Mouse (Mus musculus): Measurements from ENCODE around the gene Zfp119b. TPM values are rescaled to one million over a fixed set of nuclear protein-coding genes. Genes with fewer than 3 reads are reported as not detected.

Gene Zfp119b
- polyA plus RNA-seq, 1 experiment from 2014 or later, result 6.1 TPM

Other genes with a start within 250 kb of the Zfp119b start
- gene Pot1b, start 236.9 kb downstream of the Zfp119b start, polyA plus RNA-seq (2014; fragmentation: Nextera tagmentation; extraction: Ambion mirVana), result 7.3 and 8.3 TPM in 2 replicates
- gene Adgre4, start 199.5 kb downstream of the Zfp119b start, polyA plus RNA-seq (2014; fragmentation: Nextera tagmentation; extraction: Ambion mirVana), result 0.08 and 0.29 TPM in 2 replicates
- gene Zfp119a, start 70.6 kb downstream of the Zfp119b start, polyA plus RNA-seq (2014; fragmentation: Nextera tagmentation; extraction: Ambion mirVana), result 7.9 and 8.2 TPM in 2 replicates
- 15.5 and 15.7 TPM in 2 replicates for gene Zfp959, start 57.4 kb downstream of the Zfp119b start, polyA plus RNA-seq (2014; fragmentation: Nextera tagmentation; extraction: Ambion mirVana)
- 2.1 and 2.3 TPM in 2 replicates for gene Ebi3, start 3.1 kb upstream of the Zfp119b start, polyA plus RNA-seq (2014; fragmentation: Nextera tagmentation; extraction: Ambion mirVana)
- 19.2 and 25.1 TPM in 2 replicates for gene Yju2, start 9.6 kb upstream of the Zfp119b start, polyA plus RNA-seq (2014; fragmentation: Nextera tagmentation; extraction: Ambion mirVana)
- gene Shd, start 21.0 kb upstream of the Zfp119b start, polyA plus RNA-seq (2014; fragmentation: Nextera tagmentation; extraction: Ambion mirVana), result 89.7 and 95.3 TPM in 2 replicates
- gene Fsd1, start 37.0 kb upstream of the Zfp119b start, polyA plus RNA-seq (2014; fragmentation: Nextera tagmentation; extraction: Ambion mirVana), result 68.3 and 86.8 TPM in 2 replicates
- 5.4 and 6.3 TPM in 2 replicates for gene Stap2, start 56.1 kb upstream of the Zfp119b start, polyA plus RNA-seq (2014; fragmentation: Nextera tagmentation; extraction: Ambion mirVana)
- 157 and 176 TPM in 2 replicates for gene Mpnd, start 56.2 kb upstream of the Zfp119b start, polyA plus RNA-seq (2014; fragmentation: Nextera tagmentation; extraction: Ambion mirVana)
- gene Sh3gl1, start 87.1 kb upstream of the Zfp119b start, polyA plus RNA-seq (2014; fragmentation: Nextera tagmentation; extraction: Ambion mirVana), result 122 and 125 TPM in 2 replicates
- gene Chaf1a, start 90.9 kb upstream of the Zfp119b start, polyA plus RNA-seq (2014; fragmentation: Nextera tagmentation; extraction: Ambion mirVana), result 23.5 and 25.0 TPM in 2 replicates
- 45.3 and 45.6 TPM in 2 replicates for gene Ubxn6, start 125.5 kb upstream of the Zfp119b start, polyA plus RNA-seq (2014; fragmentation: Nextera tagmentation; extraction: Ambion mirVana)
- gene Hdgfl2, start 130.1 kb upstream of the Zfp119b start, polyA plus RNA-seq (2014; fragmentation: Nextera tagmentation; extraction: Ambion mirVana), result 124 and 136 TPM in 2 replicates
- gene Plin4, start 160.3 kb upstream of the Zfp119b start, polyA plus RNA-seq (2014; fragmentation: Nextera tagmentation; extraction: Ambion mirVana), result 0.13 TPM in 1 of 2 replicates, not detected in the other
- 0.16 and 0.23 TPM in 2 replicates for gene Plin5, start 168.1 kb upstream of the Zfp119b start, polyA plus RNA-seq (2014; fragmentation: Nextera tagmentation; extraction: Ambion mirVana)
- not detected in 2 replicates for gene Lrg1, start 172.5 kb upstream of the Zfp119b start, polyA plus RNA-seq (2014; fragmentation: Nextera tagmentation; extraction: Ambion mirVana)
- 3.9 and 4.3 TPM in 2 replicates for gene Sema6b, start 190.8 kb upstream of the Zfp119b start, polyA plus RNA-seq (2014; fragmentation: Nextera tagmentation; extraction: Ambion mirVana)
- 10.2 and 11.0 TPM in 2 replicates for gene Tnfaip8l1, start 213.0 kb upstream of the Zfp119b start, polyA plus RNA-seq (2014; fragmentation: Nextera tagmentation; extraction: Ambion mirVana)
- gene Mydgf, start 234.4 kb upstream of the Zfp119b start, polyA plus RNA-seq (2014; fragmentation: Nextera tagmentation; extraction: Ambion mirVana), result 67.7 and 71.2 TPM in 2 replicates